Mouse (Mus musculus) spleen, postnatal 4 days (tissue): ENCODE results near the gene Plekha1.

ENCODE experiments used
- DNase-seq, 2 experiments: peaks; one replicate each; pipeline ENCODE4 v3.0.0; 2022; ENCODE audit warnings: low spot score in 2 of 2

Gene Plekha1

GRCm38 (mm10) chr7:130865613-130866591 lies at the start of gene Plekha1:
Gene Plekha1, plus strand, starts transcription at chr7:130865756.
- peak; percentile 85 to 91 for DNase-seq

DNA sequence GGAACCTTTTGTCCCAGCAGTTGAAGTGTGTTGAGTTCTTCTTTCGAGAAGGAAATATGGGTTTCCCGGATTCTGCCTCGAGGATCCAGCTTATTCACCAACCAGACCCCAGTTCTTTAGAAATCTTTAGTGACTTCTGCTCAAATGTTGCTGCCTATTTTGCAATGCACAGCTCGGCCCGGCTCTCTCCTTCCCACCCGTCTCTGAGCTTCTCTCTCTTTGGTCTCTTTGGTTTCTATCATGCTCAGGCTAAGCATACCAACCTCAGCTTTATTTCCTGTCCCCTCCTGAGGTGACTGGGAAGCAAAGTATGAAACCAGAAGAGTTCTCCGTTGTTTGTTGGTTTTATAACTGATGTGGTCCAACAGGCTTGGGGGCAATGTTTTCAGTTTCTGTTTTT lies 49.3 kb upstream of the Plekha1 start:
- DNase-seq: no peak

DNA sequence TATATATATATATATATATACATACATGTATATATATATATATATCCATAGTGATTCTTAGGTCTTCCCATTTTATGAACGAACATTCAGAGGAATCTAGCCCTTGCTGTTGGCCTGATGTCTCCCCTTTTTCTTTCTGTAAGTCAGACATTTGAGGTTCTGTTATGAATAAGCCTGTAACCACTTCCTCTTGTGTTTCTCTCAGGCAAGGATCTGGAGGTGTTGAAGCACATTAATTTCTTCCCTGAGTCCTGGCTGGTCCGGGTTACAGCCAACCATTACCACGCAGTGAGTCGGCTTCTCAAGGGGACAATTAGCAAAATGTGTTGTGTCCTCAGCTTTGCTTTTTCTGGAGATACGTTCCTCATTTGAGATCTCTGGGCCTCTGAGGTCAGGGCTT lies 46.7 kb upstream of the Plekha1 start:
- no peak for DNase-seq

- no peak for DNase-seq
Observed at GRCm38 (mm10) chr7:130819624-130820023, 45.9 kb upstream of the Plekha1 start.

GRCm38 (mm10) chr7:130823992-130824391 lies 41.6 kb upstream of the Plekha1 start:
- DNase-seq: no peak

DNA sequence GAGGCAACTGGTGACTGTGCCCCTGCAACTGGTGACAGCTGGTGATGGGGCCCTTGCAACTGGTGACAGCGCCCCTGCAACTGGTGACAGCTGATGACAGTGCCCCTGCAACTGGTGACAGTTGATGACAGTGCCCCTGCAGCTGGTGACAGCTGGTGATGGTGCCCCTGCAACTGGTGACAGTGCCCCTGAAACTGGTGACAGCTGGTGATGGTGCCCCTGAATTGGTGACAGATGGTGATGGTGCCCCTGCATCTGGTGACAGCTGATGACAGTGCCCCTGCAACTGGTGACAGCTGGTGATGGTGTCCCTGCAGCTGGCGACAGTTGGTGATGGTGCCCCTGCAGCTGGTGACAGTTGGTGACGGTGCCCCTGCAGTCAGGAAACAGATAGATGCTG lies 39.2 kb upstream of the Plekha1 start:
- no peak for DNase-seq

GRCm38 (mm10) chr7:130827431-130827830 lies 38.1 kb upstream of the Plekha1 start:
- no peak for DNase-seq

DNA sequence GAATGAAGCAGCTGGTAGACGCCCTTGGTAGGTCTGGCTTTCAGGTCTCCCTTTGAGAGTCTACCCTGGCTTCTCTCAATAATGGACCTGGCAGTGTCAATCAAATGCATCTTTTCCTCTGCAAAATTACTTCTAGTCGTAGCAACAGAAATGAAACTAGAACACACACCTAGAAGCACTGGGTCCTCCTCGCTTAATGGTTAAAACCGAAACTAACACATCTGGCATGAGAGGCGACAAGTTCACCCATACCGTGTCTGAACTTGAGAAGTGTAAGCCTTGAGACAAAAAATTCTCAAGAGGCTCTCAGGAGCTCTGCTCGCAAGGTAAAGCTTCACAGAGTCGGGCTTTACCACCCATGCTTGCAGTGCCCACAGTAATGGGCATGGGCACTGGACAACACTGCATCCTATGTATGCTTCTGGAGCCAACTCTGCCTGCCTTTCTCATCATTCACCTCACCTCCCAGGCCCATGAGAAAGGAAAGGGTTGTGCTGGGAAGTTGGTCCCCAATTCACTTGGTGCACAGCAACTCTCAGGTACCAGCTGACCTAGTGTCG lies 37.6 kb upstream of the Plekha1 start:
- no peak for DNase-seq

- no peak for DNase-seq
Observed at GRCm38 (mm10) chr7:130828475-130828874, 37.1 kb upstream of the Plekha1 start.

DNA sequence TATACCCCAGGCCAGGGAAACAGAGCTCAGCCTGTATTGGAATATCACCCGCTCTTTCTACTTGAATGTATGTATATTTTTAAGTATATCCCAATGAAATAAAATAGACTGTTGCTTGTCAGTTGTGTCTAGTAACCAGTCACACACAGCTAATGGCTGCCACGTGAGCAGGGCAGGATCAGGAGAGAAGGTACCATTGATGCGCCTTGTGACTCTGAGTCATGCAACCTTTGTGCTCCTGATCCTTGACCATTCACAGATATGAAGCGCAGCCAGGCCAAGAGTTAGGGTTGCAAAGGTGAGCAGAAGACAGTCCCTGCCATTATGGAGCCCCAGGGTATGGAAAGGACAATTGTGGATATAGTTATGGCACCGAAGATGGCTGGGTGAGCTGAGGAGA lies 34.0 kb upstream of the Plekha1 start:
- no peak for DNase-seq

DNA sequence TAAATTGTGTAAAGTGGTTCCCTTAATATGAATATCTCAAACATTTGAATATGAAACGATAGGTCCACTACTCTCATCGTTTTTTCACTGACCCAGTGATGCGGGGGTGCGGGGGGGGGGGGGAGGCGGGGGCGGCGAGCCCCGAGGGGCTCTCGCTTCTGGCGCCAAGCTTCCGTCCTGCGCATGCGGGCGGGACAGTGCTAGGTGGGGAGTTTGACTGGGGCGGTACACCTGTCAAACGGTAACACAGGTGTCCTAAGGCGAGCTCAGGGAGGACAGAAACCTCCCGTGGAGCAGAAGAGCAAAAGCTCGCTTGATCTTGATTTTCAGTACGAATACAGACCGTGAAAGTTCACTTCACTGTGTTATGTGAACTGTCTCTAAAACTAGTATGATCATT lies 31.3 kb upstream of the Plekha1 start:
- peak; percentile 26 to 81 for DNase-seq

GRCm38 (mm10) chr7:130834958-130835861 lies 30.3 kb upstream of the Plekha1 start:
- no peak for DNase-seq

GRCm38 (mm10) chr7:130836066-130836465 lies 29.5 kb upstream of the Plekha1 start:
- no peak for DNase-seq

DNA sequence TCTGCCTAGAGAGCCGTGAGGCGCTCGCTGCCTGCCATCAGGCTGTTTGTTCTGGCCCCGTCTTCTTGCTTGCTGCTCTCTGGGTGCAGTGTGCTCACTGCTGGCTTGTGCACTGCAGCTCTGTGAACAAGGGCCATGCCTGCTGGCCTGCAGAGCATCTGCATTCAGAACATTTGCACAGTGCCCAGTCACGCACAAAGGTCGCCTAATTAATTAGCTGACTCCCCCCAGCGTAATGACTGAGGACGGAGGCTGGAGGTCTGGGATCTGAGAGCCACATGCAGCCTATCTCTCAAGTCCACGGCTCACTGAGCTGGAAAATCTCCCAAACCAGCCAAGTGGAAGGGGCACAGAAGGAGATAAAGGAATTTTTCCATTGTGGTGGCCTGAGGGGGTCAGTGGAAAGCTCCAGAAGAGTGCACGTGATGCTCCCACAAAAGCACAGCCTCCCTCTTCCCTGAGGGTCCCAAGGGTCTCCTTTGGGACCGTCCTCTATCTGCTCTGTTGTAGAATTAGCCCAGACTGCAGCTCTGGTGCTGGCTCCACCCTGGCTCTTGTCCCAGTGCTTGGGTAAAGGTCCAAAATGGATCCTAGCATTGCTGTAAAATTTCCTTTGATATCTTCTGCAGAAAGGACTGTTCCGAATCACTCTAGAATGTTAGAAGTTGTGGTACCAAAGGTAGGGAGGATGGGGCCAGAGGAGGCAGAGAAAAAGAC lies 27.5 kb upstream of the Plekha1 start:
- DNase-seq: no peak

DNA sequence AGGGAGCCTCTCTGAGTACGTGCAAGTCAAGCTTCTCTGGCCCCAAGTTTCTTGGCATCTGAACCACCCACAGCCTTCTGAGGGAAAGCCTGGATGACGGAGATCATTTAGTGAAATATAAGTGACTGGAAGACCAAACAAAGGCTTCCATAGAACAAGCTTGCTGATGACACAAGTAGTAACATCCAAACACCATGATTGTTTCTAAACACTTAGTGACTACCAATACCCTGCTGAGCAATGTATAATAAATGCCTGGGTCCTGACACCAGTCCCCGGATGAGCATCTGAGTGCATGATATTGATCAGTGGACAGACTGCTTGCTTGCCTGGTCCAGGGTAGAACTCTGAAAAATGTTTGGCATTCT lies 26.9 kb upstream of the Plekha1 start:
- no peak for DNase-seq

- DNase-seq: no peak
Observed at GRCm38 (mm10) chr7:130839380-130840100, 26.0 kb upstream of the Plekha1 start.

DNA sequence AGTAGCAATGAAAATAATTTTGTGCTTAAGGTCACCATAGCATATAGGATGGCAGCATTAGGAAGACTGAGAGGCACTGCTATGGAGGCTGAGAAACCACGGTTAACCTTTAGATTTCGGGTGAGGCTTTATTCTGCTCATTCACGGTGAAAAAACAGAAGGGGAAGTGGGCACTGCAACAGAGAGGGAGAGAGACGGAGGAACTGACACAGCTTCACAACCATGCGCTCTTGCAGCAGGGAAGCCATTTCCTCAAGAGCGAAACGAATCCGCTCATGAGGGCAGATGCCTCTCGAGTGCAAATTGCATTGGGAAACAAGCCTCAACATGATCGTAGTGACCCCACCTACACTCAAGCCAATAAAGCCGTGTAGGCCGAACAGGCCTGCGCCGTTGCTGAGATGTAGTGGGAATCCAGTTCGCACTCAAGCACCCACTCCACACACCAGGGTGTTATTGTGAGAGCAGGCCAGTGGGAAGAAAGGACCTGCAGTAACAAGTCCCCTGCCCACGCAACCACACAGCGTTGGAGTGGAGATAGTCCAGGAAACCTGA lies 18.3 kb upstream of the Plekha1 start:
- no peak for DNase-seq

GRCm38 (mm10) chr7:130854684-130855292 lies 10.8 kb upstream of the Plekha1 start:
- DNase-seq: no peak

GRCm38 (mm10) chr7:130855681-130856080 lies 9.9 kb upstream of the Plekha1 start:
- DNase-seq: no peak

- no peak for DNase-seq
Observed at GRCm38 (mm10) chr7:130857973-130858372, 7.6 kb upstream of the Plekha1 start.
